Mouse (Mus musculus): ENCODE data around the gene Enho. TPM values are rescaled to one million over a fixed set of nuclear protein-coding genes. Genes with fewer than 3 reads are reported as not detected.

Gene Enho
- polyA plus RNA-seq, 1 experiment from 2014 or later: 50.6 TPM

DNA sequence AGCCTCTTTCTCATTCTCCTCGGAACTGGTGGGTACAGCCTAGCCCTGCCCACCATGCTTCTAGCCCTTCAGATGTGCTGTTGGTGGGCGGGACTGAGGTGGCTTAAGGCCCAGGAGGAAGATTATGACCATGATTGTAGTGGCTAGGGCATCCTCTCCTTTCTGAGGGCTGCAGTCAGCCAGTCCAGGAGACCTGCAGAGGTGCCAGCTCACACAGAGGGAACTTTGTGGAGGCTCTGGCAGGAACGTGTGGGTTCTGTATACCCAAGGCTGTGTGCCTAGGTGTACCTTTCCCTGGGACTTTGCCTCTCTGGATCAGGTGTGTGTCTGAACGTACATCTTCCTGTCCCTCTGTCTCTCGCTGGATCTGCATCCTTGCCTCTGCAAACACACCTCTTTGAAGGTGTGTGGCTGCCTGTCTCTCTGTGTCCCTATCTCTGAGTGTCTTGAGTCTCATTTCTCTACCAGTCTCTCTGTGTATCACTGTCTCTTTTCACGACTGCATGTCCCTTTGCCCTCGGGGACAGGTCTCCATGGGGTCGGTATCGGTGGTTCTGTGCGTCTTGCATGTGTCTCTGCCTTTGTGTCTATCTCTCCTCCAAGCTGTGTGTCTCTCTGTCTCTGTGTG is 796 bp downstream of the Enho start:
- WGBS: 8% methylated on average over 10 of the region's 10 CpGs
- Histone ChIP-seq H3K27me3 (peaks cover 8% of the 10 kb centered on the region; the same call in 1 of the 2 replicates), H3K4me1 (peaks cover 43% of the 10 kb centered on the region), H3K4me3 (peak overlapping the region; percentile 66), H3K9me3 (replicated peaks) (no peaks in the 10 kb centered on the region), H3K4me2 (peak overlapping the region; percentile 73), H3K9ac (peak overlapping the region; percentile 96), H3K36me3 (ENCODE audit: poor library complexity, severe bottlenecking) (peaks cover 16% of the 10 kb centered on the region; the same call in 1 of the 2 replicates), H3K27ac (peak overlapping the region; percentile 86)
- ATAC-seq: 0 out of 2 replicates have a peak, but pooled peaks have one; percentile 9

DNA sequence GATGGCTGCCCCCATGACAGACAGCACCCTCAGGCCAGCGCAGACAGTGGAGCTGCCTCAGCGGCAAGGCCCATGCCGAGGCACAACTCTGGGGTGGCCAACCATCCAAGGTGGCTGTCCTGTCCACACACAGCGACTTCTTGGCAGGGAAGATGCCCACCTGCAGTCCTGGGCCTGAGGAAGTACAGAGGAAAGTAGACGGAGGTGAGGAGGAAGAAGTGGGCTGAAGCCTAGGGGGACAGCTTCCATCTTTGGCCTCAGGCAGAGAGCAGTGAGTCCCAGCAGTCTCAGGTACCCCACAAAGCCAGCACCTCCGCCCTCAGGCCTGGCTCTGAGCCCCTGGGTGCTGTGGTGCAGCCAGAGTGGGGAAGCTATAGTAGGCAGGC is 1.3 kb downstream of the Enho start:
- Histone ChIP-seq H3K36me3 (ENCODE audit: poor library complexity, severe bottlenecking) (peaks cover 16% of the 10 kb centered on the region; the same call in 1 of the 2 replicates), H3K9ac (peak overlapping the region; percentile 96), H3K9me3 (replicated peaks) (no peaks in the 10 kb centered on the region), H3K4me1 (peaks cover 43% of the 10 kb centered on the region), H3K4me3 (peak overlapping the region; percentile 66), H3K27me3 (peaks cover 11% of the 10 kb centered on the region), H3K27ac (peak overlapping the region; percentile 86; the same call in 1 of the 2 replicates), H3K4me2 (peak overlapping the region; percentile 73)
- WGBS: 77% methylated on average over 6 of the region's 6 CpGs
- ATAC-seq: no peak

DNA sequence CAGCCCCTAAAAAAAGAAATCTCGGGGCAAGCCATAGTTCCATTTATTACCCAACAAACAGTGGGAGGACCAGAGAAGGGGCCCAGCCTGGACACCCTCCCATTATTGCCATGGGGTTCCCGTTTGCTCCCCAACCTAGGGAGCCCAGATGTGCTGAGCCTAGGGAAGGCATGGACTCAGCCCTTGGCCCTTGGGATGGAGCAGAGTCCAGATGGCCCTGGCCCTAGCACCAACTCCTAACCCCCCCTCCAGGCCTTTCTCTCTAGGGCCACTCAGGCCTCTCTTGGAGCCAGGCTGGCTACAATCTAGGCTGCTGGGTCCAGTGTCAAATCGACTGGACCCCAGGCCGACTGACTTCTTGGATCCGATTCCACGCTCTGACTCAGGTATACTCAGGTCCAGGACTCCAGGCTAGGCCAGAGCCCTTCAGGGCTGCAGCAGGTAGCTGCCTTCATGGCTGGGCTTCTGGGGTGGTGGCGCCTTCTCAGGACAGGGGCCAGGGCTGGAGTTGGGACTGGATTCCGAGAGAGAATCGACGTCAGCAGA is 1.9 kb downstream of the Enho start:
- H3K9me3 ChIP-seq (replicated peaks): no peaks in the 10 kb centered on the region
- no peak overlapping the region for H3K4me3 ChIP-seq
- WGBS: 93% methylated on average over 10 of the region's 10 CpGs
- H3K4me1 ChIP-seq: peaks cover 43% of the 10 kb centered on the region
- H3K36me3 ChIP-seq (ENCODE audit: poor library complexity, severe bottlenecking): peaks cover 16% of the 10 kb centered on the region; the same call in 1 of the 2 replicates
- H3K27ac ChIP-seq: no peak overlapping the region
- peak overlapping the region; percentile 96 for H3K9ac ChIP-seq
- H3K4me2 ChIP-seq: peak overlapping the region; percentile 73
- H3K27me3 ChIP-seq: peaks cover 11% of the 10 kb centered on the region
- no peak for ATAC-seq

DNA sequence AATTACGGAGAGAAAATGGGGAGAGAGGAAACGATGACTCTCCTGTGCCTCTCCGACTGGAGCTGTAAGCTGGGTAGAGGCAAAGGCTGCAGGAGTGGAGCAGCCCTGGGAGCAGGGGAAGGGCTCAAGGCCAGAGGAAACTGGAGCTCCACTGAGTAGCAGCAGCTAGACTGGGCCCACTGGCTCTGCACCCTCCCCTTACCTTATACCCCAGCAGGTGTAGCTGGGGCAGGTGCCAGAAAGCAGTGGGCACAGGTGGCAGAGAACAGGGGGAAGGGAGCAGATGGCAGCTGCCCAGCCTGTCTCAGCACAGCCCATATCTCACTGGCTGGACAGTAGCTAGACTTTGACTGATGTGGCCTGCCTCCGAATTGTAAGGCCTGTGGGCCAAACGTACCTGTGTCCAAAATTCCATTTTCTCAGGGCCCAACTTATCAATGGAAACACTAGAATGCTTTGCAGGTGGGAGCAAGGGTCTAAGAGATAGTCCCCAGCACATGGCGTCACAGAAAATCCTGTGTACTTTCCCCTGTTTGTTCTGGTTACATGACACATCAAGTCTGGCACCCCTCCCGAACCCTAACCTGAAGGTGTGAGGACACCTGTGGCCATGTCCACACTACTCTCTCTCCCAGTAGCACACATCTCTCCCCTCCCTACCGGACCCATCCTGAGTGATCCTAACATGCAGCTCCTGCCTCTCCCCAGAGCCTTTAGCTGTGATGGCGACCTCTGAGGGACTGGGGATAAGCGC is 3.1 kb downstream of the Enho start:
- peaks cover 49% of the 10 kb centered on the region for H3K4me1 ChIP-seq
- H3K4me2 ChIP-seq: no peak overlapping the region
- H3K4me3 ChIP-seq: no peak overlapping the region
- peaks cover 16% of the 10 kb centered on the region; the same call in 1 of the 2 replicates for H3K36me3 ChIP-seq (ENCODE audit: poor library complexity, severe bottlenecking)
- H3K9ac ChIP-seq: peak overlapping the region; percentile 40; the same call in 1 of the 2 replicates
- no peaks in the 10 kb centered on the region for H3K9me3 ChIP-seq (replicated peaks)
- WGBS: 84% methylated on average over 10 of the region's 10 CpGs
- H3K27me3 ChIP-seq: peaks cover 11% of the 10 kb centered on the region
- ATAC-seq: no peak
- no peak overlapping the region for H3K27ac ChIP-seq

DNA sequence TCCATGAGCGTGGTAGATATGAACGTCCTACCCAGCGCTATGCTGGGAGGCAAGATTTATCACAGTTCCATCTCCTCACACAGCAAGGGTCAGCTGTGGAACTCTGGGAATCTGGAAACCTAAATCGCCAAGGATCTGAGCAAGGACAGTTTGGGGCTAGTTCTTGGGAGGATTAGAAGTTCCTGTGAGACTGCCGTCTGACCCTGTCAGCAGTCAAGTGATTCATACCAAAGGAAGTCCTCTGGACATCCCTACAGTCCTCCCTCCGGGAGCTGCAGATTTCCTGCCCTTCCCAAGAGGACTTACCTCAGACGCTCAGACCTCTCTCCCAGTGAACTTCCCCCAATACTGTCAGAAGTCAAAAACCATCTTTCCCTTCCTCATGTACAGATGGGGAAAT is 3.8 kb downstream of the Enho start:
- H3K27me3 ChIP-seq: peaks cover 11% of the 10 kb centered on the region
- 70% methylated on average over 7 of the region's 7 CpGs for WGBS
- no peak overlapping the region for H3K27ac ChIP-seq
- H3K4me1 ChIP-seq: peaks cover 56% of the 10 kb centered on the region
- H3K9ac ChIP-seq: no peak overlapping the region
- no peak for ATAC-seq
- H3K36me3 ChIP-seq (ENCODE audit: poor library complexity, severe bottlenecking): peaks cover 16% of the 10 kb centered on the region; the same call in 1 of the 2 replicates
- H3K4me3 ChIP-seq: no peak overlapping the region
- no peaks in the 10 kb centered on the region for H3K9me3 ChIP-seq (replicated peaks)
- H3K4me2 ChIP-seq: no peak overlapping the region

DNA sequence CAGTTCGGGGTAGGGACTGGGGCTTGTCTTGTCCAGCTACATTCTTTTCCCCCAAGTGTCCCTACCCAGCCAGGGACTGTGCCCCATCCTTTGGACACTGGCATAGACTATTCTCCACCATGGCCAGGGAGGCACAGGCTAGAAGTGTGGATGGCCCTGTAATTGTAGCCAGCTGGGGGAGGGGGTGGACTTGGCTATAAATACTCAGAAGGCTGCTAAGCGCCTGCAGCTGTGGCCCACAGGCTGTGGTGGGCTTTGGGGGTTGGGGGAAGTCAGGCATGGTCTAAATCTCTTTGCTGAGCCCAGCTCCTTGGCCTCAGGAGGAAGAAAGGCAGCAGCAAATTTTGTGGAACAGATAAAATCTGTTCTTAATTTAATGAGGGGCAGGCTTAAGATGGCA is 4.2 kb downstream of the Enho start:
- no peak overlapping the region for H3K4me2 ChIP-seq
- H3K9me3 ChIP-seq (replicated peaks): no peaks in the 10 kb centered on the region
- H3K4me3 ChIP-seq: no peak overlapping the region
- WGBS: 65% methylated on average over 2 of the region's 2 CpGs
- no peak overlapping the region; the same call in 1 of the 2 replicates for H3K9ac ChIP-seq
- H3K36me3 ChIP-seq (ENCODE audit: poor library complexity, severe bottlenecking): peaks cover 16% of the 10 kb centered on the region; the same call in 1 of the 2 replicates
- no peak for ATAC-seq
- H3K27me3 ChIP-seq: peaks cover 11% of the 10 kb centered on the region
- H3K4me1 ChIP-seq: peaks cover 61% of the 10 kb centered on the region
- H3K27ac ChIP-seq: no peak overlapping the region

DNA sequence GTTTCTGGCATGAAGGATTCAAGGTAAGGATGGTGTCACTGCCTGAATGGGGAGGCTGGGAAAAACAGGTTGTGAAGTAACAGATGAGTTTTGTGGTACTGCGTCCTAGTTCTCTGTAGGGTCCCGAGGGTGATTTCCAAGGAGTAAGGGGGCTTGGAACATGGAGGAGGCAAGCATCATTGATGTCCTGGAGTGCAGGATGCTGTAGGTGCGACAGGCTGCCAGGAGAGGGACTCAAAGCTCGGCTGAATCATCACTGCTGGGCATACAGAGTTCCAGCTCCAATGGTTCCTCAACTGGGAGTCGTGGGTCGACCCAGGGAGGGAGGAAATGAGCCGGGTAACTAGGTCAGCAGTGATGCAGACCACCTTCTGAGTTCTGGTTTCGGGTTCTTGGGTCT is 4.9 kb downstream of the Enho start:
- H3K4me1 ChIP-seq: peaks cover 61% of the 10 kb centered on the region
- H3K27ac ChIP-seq: no peak overlapping the region
- H3K36me3 ChIP-seq (ENCODE audit: poor library complexity, severe bottlenecking): peaks cover 16% of the 10 kb centered on the region; the same call in 1 of the 2 replicates
- H3K9me3 ChIP-seq (replicated peaks): no peaks in the 10 kb centered on the region
- H3K4me2 ChIP-seq: no peak overlapping the region
- H3K27me3 ChIP-seq: peaks cover 11% of the 10 kb centered on the region
- ATAC-seq: no peak
- 81% methylated on average over 8 of the region's 8 CpGs for WGBS
- no peak overlapping the region for H3K9ac ChIP-seq
- H3K4me3 ChIP-seq: no peak overlapping the region

DNA sequence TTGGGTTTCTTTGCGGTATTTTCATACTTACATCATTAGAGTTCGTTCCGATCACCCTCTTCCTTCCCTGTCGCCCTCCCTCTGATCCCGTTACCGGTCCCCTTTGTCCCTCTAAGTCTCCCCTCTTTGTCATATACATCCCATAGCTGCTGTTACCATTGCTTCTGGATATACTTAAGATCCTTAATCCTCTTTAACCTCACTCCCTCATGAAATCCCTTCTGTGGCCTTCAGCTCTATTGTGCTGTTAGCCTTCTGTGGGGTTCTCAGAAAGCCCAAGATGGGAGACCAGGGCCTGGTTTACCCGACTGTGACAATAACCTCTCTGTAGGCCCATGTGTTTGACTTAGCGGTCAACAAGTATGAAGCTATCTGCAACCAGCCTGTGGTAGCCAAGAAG is 5.5 kb downstream of the Enho start:
- H3K27me3 ChIP-seq: peaks cover 11% of the 10 kb centered on the region
- H3K36me3 ChIP-seq (ENCODE audit: poor library complexity, severe bottlenecking): peaks cover 16% of the 10 kb centered on the region; the same call in 1 of the 2 replicates
- no peak overlapping the region for H3K4me2 ChIP-seq
- H3K27ac ChIP-seq: no peak overlapping the region
- 49% methylated on average over 8 of the region's 8 CpGs for WGBS
- H3K9me3 ChIP-seq (replicated peaks): no peaks in the 10 kb centered on the region
- H3K4me3 ChIP-seq: no peak overlapping the region
- no peak overlapping the region for H3K9ac ChIP-seq
- peaks cover 67% of the 10 kb centered on the region for H3K4me1 ChIP-seq
- ATAC-seq: no peak

DNA sequence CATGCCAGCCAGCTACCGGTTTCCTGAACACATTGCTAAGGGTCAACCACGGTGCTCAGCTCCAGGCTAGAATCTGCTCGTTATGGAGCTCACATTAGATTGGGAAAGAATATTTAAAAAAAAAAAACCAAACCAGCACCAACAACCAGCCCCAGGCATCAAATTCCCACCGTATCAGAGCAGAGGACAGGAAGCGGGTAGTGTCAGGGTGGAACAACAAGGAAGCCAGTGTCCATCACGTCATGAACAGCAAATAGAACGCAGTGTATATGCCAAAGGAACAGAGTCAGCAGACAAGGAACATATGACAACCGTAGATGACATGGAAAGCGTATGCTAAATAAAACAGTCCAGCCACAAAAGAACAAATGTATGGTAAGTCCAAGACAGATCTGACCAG is 7.1 kb downstream of the Enho start:
- WGBS: 75% methylated on average over 9 of the region's 9 CpGs
- peaks cover 66% of the 10 kb centered on the region for H3K4me1 ChIP-seq
- H3K36me3 ChIP-seq (ENCODE audit: poor library complexity, severe bottlenecking): peaks cover 13% of the 10 kb centered on the region; the same call in 1 of the 2 replicates
- ATAC-seq: no peak
- peaks cover 16% of the 10 kb centered on the region for H3K27me3 ChIP-seq
- no peak overlapping the region for H3K9ac ChIP-seq
- H3K4me2 ChIP-seq: no peak overlapping the region
- no peaks in the 10 kb centered on the region for H3K9me3 ChIP-seq (replicated peaks)
- H3K4me3 ChIP-seq: no peak overlapping the region
- no peak overlapping the region for H3K27ac ChIP-seq

DNA sequence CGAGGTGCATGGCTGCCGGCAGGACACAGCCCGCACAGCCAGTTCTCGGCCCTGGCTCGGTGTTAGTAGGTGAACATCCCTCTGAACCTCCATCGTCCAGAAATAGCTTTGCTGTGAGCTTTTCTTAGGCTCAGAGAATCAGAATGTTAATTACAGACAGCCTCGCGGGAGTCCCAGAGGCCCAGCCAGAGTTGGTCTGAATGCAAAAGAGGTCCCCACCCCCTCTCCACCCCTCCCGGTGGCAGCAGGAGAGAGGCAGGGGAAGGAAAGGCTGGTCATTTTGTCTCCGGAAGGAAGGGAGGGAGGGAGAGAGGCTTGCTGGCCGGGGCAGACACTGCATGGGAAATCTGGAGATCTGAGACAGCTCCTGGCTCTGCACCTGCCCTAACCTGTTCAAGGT is 8.7 kb downstream of the Enho start:
- peak; percentile 43 for ATAC-seq
- Histone ChIP-seq H3K27ac (peak overlapping the region; percentile 61), H3K27me3 (peaks cover 11% of the 10 kb centered on the region), H3K9me3 (replicated peaks) (no peaks in the 10 kb centered on the region), H3K4me1 (peaks cover 59% of the 10 kb centered on the region), H3K4me3 (no peak overlapping the region), H3K36me3 (ENCODE audit: poor library complexity, severe bottlenecking) (no peaks in the 10 kb centered on the region), H3K9ac (peak overlapping the region; percentile 58), H3K4me2 (peak overlapping the region; percentile 37)
- under 1% methylated on average over 11 of the region's 11 CpGs for WGBS

DNA sequence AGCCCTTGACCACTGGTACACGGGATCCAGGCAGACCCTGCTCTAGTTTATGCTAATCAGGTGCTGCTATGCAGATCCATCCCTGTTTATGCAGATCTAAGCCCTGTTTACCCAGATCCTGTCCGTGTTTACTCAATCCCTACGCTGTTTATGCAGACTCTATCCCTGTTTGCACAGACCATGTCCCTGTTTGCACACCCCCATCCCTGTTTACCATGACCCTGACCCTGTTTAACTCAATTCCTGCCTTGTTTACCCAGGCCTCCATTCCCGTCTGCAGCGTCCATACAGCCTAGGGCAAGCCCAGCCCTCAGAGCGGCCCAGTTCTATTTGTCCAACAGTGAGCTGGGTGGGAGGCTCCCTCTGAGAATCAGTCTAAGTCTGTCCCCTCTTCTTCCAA is 9.9 kb downstream of the Enho start:
- ATAC-seq: no peak
- Histone ChIP-seq H3K36me3 (ENCODE audit: poor library complexity, severe bottlenecking) (no peaks in the 10 kb centered on the region), H3K27me3 (peaks cover 21% of the 10 kb centered on the region), H3K4me3 (no peak overlapping the region), H3K4me1 (peaks cover 51% of the 10 kb centered on the region), H3K9ac (no peak overlapping the region), H3K27ac (no peak overlapping the region), H3K4me2 (no peak overlapping the region), H3K9me3 (replicated peaks) (no peaks in the 10 kb centered on the region)
- 31% methylated on average over 6 of the region's 6 CpGs for WGBS
